Mouse (Mus musculus) G1E (cell line): ENCODE data around the gene Slc35e3. TPM values are rescaled to one million over a fixed set of nuclear protein-coding genes. Genes with fewer than 3 reads are reported as not detected.
"Not testable (repeated sequence)": the region's sequence is repeated elsewhere in the genome, so short reads cannot be mapped to it uniquely, and the experiment has no call there.

Experiments used
- ATAC-seq: 2 replicates; pipeline ENCODE4 v1.8.0; 2016; ENCODE audit warnings: mild to moderate bottlenecking; ENCODE audit not compliant: insufficient number of reproducible peaks, poor library complexity, low FRiP score, severe bottlenecking; ENCODE audit errors: extremely low read depth
- DNase-seq: peaks from one replicate; pipeline ENCODE4 v3.0.0; 2012; ENCODE audit warnings: low spot score
- H3K27me3 ChIP-seq: 2 replicates; pipeline ENCODE4 v1.6.1; 2012; ENCODE audit warnings: mild to moderate bottlenecking, low read length, inconsistent platforms; ENCODE audit not compliant: insufficient read depth
- H3K36me3 ChIP-seq: replicated peaks from 2 replicates; pipeline ENCODE3; 2012; ENCODE audit warnings: mild to moderate bottlenecking, inconsistent platforms
- H3K4me1 ChIP-seq: 2 replicates; pipeline ENCODE4 v1.6.1; 2012; ENCODE audit warnings: low read depth, low read length, inconsistent platforms, mixed read lengths; ENCODE audit not compliant: insufficient read depth
- H3K4me3 ChIP-seq: 2 replicates; pipeline ENCODE4 v1.5.1; 2012; ENCODE audit warnings: low read depth, mild to moderate bottlenecking, inconsistent platforms, low read length, moderate library complexity, mixed read lengths
- H3K9me3 ChIP-seq: replicated peaks from 2 replicates; pipeline ENCODE4 v1.6.1; 2012; ENCODE audit warnings: inconsistent platforms
- CTCF ChIP-seq: IDR thresholded peaks from 2 replicates; pipeline ENCODE4 v1.5.1; 2012; ENCODE audit warnings: low read depth, low read length, inconsistent platforms, mixed read lengths
- GATA1 ChIP-seq: IDR thresholded peaks from 2 replicates; pipeline ENCODE4 v1.6.1; 2012; ENCODE audit warnings: borderline replicate concordance, low read length, inconsistent platforms, mixed read lengths
- GATA2 ChIP-seq: IDR thresholded peaks from 2 replicates; pipeline ENCODE4 v1.6.1; 2012; ENCODE audit warnings: low read depth, low read length, inconsistent platforms, borderline replicate concordance
- POLR2AphosphoS5 ChIP-seq: IDR thresholded peaks from 2 replicates; pipeline ENCODE4 v1.6.1; 2012; ENCODE audit warnings: low read depth, low read length, inconsistent platforms; ENCODE audit not compliant: insufficient replicate concordance
- TAL1 ChIP-seq: conservative IDR thresholded peaks from 2 replicates; pipeline ENCODE4 v1.6.1; 2012; ENCODE audit warnings: low read depth, low read length, inconsistent platforms, mixed read lengths
- polyA plus RNA-seq: library from polyadenylated mRNA; stranded (reverse); fragments of >175 nt; gene quantifications from 2 replicates; pipeline ENCODE4 v1.2.3, GENCODE M21; 2012
- total RNA-seq, 2 experiments: library from RNA; stranded (forward) in 1 of 2; stranded (reverse) in 1 of 2; fragments of 200-1000 nt in 1 of 2; fragments of >200 nt in 1 of 2; fragmentation: Nextera tagmentation in 1 of 2; gene quantifications; 2 replicates each; pipeline ENCODE4 v1.2.3; 2014 to 2017

The Slc35e3 gene
- total and polyA plus RNA-seq, 3 experiments = 1.5 to 10.9 (median 3.5) TPM

GRCm38 (mm10) chr10:117705806-117706205, 40.4 kb downstream of the Slc35e3 start:
- TF ChIP-seq TAL1 = no peak
- no peak for TF ChIP-seq GATA1
- TF ChIP-seq CTCF = no peak
- TF ChIP-seq POLR2AphosphoS5 = no peak
- no peak for DNase-seq
- ATAC-seq = no peak
- no peaks in the 10 kb centered on the region for H3K27me3 ChIP-seq
- H3K4me1 ChIP-seq = peaks cover 23% of the 10 kb centered on the region
- no peaks in the 10 kb centered on the region for H3K9me3 ChIP-seq
- no peak overlapping the region for H3K4me3 ChIP-seq
- peaks cover 69% of the 10 kb centered on the region for H3K36me3 ChIP-seq

DNA sequence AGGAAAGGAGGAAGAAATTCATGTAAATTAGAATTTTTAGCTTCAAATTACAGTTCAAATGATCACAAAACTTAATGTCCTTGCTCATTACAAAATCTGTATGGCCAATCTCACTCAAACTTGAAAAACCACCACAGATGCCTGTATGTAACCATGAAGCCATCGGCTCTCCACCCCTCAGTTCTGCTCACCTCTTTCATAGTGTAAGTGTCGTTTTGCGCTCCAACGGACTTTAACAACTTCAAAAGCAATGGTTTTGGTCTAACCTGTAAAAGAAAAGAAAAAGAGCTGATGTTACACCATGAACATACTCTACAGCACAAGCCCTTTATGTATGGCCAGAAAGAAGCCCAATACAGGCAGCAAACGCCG, 41.2 kb downstream of the Slc35e3 start:
- H3K4me3 ChIP-seq = no peak overlapping the region

GRCm38 (mm10) chr10:117704314-117704963, 41.7 kb downstream of the Slc35e3 start:
- not testable (repeated sequence) for DNase-seq, H3K27me3 ChIP-seq, H3K4me3 ChIP-seq, H3K9me3 ChIP-seq, ATAC-seq
- peaks cover 23% of the 10 kb centered on the region for H3K4me1 ChIP-seq
- peaks cover 83% of the 10 kb centered on the region for H3K36me3 ChIP-seq

More for the DNA sequence above, 41.2 kb downstream of the Slc35e3 start:
- no peak for TF ChIP-seq GATA2
- TF ChIP-seq CTCF = no peak
- Histone ChIP-seq H3K36me3 (peaks cover 78% of the 10 kb centered on the region), H3K27me3 (no peaks in the 10 kb centered on the region), H3K4me1 (peaks cover 23% of the 10 kb centered on the region), H3K9me3 (no peaks in the 10 kb centered on the region)
- ATAC-seq (no peak), DNase-seq (no peak)

- no peak overlapping the region for H3K4me3 ChIP-seq
- peaks cover 19% of the 10 kb centered on the region for H3K4me1 ChIP-seq
- no peaks in the 10 kb centered on the region for H3K27me3 ChIP-seq
- TF ChIP-seq POLR2AphosphoS5 (no peak), GATA1 (no peak), CTCF (no peak), GATA2 (no peak), TAL1 (no peak)
- DNase-seq (no peak), ATAC-seq (no peak)
- no peaks in the 10 kb centered on the region for H3K9me3 ChIP-seq
- H3K36me3 ChIP-seq = peaks cover 87% of the 10 kb centered on the region
Measured at GRCm38 (mm10) chr10:117703506-117703905, 42.7 kb downstream of the Slc35e3 start.

GRCm38 (mm10) chr10:117702024-117702833, 43.9 kb downstream of the Slc35e3 start:
- H3K4me3 ChIP-seq = no peak overlapping the region
- no peaks in the 10 kb centered on the region for H3K27me3 ChIP-seq
- no peak for DNase-seq
- H3K36me3 ChIP-seq = peaks cover 91% of the 10 kb centered on the region
- TF ChIP-seq GATA1 (no peak), POLR2AphosphoS5 (no peak), TAL1 (no peak), CTCF (no peak), GATA2 (no peak)
- no peaks in the 10 kb centered on the region for H3K9me3 ChIP-seq
- peaks cover 13% of the 10 kb centered on the region for H3K4me1 ChIP-seq
- no peak for ATAC-seq

DNA sequence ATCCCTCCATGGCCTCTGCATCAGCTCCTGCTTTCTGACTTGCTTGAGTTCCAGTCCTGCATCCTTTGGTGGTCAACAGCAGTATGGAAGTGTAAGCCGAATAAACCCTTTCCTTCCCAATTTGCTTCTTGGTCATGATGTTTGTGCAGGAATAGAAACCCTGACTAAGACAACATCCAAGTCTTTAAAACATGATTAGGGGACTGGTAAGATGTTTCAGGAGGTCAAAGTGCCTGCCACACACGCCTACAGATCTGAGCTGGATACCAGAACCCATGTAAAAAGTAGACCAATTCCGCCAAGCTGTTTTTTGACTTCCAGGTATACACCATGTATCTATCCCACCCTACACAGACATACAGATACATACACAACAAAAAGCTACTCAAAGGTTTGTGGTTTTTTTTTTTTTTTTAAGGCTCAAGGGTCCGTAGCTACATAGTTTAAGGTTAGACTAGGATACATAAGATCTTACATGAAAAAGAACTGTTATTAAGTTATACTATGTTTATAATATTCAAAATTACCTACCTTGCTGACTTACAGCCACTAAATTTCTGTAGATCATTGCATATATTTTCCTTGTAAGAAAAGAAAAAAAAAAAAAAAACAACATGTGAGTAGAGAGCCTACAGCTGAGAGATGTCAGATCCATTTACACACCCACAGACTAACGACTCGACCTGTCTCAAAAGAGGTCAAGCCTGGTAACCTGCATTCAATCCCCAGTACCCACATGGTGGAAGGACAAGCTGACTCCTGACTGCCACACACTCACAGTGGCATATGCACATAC, 44.9 kb downstream of the Slc35e3 start:
- DNase-seq = no peak
- H3K4me1 ChIP-seq = peaks cover 5% of the 10 kb centered on the region
- ATAC-seq = no peak
- no peaks in the 10 kb centered on the region for H3K9me3 ChIP-seq
- TF ChIP-seq POLR2AphosphoS5 (no peak), GATA2 (no peak), TAL1 (no peak), CTCF (no peak), GATA1 (no peak)
- peaks cover 91% of the 10 kb centered on the region for H3K36me3 ChIP-seq
- H3K27me3 ChIP-seq = no peaks in the 10 kb centered on the region
- no peak overlapping the region for H3K4me3 ChIP-seq

GRCm38 (mm10) chr10:117700450-117700849, 45.7 kb downstream of the Slc35e3 start:
- H3K4me1 ChIP-seq = peaks cover 2% of the 10 kb centered on the region
- H3K9me3 ChIP-seq = no peaks in the 10 kb centered on the region
- no peaks in the 10 kb centered on the region for H3K27me3 ChIP-seq
- peaks cover 94% of the 10 kb centered on the region for H3K36me3 ChIP-seq
- TF ChIP-seq POLR2AphosphoS5 = no peak
- no peak for ATAC-seq
- H3K4me3 ChIP-seq = no peak overlapping the region
- DNase-seq = no peak
